Mouse (Mus musculus) limb, embryonic 12.5 days (tissue): ENCODE data around the gene Liph. TPM values are rescaled to one million over a fixed set of nuclear protein-coding genes. Genes with fewer than 3 reads are reported as not detected.
"Not testable (repeated sequence)": the region's sequence is repeated elsewhere in the genome, so short reads cannot be mapped to it uniquely, and the experiment has no call there.

Experiments
- ATAC-seq: fragments of 200-750 bp; cut with Nextera tagmentation; 2 replicates; pipeline ENCODE4 v1.8.0; 2017; ENCODE audit warnings: low read depth, moderate TSS enrichment; ENCODE audit not compliant: insufficient number of reproducible peaks, insufficient read depth, low FRiP score, low TSS enrichment
- H3K27ac ChIP-seq: fragments of 300-500 bp; sonication (generic); 2 replicates; pipeline ENCODE4 v1.5.1; 2016; ENCODE audit warnings: mild to moderate bottlenecking, moderate library complexity
- H3K27me3 ChIP-seq: fragments of 300-500 bp; sonication (generic); 2 replicates; pipeline ENCODE4 v1.6.1; 2016; ENCODE audit warnings: mild to moderate bottlenecking, moderate library complexity
- H3K36me3 ChIP-seq: fragments of 300-500 bp; sonication (generic); 2 replicates; pipeline ENCODE4 v1.6.1; 2016; ENCODE audit warnings: mild to moderate bottlenecking, moderate library complexity
- H3K4me1 ChIP-seq: fragments of 300-500 bp; sonication (generic); replicated peaks from 2 replicates; pipeline ENCODE4 v1.6.1; 2016
- H3K4me2 ChIP-seq: fragments of 300-500 bp; sonication (generic); 2 replicates; pipeline ENCODE4 v1.6.1; 2016; ENCODE audit warnings: mild to moderate bottlenecking, moderate library complexity
- H3K4me3 ChIP-seq: fragments of 300-500 bp; sonication (generic); replicated peaks from 2 replicates; pipeline ENCODE4 v1.5.1; 2016; ENCODE audit warnings: mild to moderate bottlenecking
- H3K9ac ChIP-seq: fragments of 300-500 bp; sonication (generic); replicated peaks from 2 replicates; pipeline ENCODE4 v1.6.1; 2016; ENCODE audit warnings: mild to moderate bottlenecking, moderate library complexity
- H3K9me3 ChIP-seq: fragments of 300-500 bp; sonication (generic); 2 replicates; pipeline ENCODE4 v1.6.1; 2016; ENCODE audit warnings: mild to moderate bottlenecking, moderate library complexity
- WGBS: fragments of 180-500 bp; shearing (Covaris S2); methylation state at CpG from one replicate; pipeline ENCODE4 v1.1.7; 2016; 5-methylcytosine and 5-hydroxymethylcytosine counted together
- polyA plus RNA-seq: library from polyadenylated mRNA; unstranded; fragments of >200 nt; fragmentation: Nextera tagmentation; extraction: Ambion mirVana; gene quantifications from 2 replicates; pipeline ENCODE4 v1.2.1, GENCODE M21; 2016

Liph gene
- polyA plus RNA-seq, 1 experiment from 2014 or later: 0.34 TPM

DNA sequence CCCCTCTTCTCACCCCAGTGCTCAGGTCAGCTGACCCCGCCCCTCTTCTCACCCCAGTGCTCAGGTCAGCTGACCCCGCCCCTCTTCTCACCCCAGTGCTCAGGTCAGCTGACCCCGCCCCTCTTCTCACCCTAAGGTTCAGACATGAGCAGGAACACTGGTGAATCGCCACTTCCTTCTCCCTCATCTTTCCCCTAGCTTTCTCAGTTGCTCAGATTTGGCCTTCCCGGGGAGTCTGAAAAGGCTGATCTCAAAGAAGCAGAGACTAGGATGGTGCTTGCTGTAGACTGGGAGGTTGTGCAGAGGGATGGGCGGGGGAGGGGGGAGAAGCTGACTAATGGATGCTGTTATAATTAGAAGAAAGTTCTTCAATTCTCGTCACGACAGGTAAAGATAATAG is 86.6 kb downstream of the Liph start:
- 40% methylated on average over 6 of the region's 8 CpGs for WGBS
- H3K9ac ChIP-seq, H3K27ac ChIP-seq, H3K4me3 ChIP-seq, H3K4me1 ChIP-seq, H3K27me3 ChIP-seq, H3K9me3 ChIP-seq, H3K4me2 ChIP-seq, ATAC-seq: not testable (repeated sequence)
- peaks cover 19% of the 10 kb centered on the region; the same call in 1 of the 2 replicates for H3K36me3 ChIP-seq

DNA sequence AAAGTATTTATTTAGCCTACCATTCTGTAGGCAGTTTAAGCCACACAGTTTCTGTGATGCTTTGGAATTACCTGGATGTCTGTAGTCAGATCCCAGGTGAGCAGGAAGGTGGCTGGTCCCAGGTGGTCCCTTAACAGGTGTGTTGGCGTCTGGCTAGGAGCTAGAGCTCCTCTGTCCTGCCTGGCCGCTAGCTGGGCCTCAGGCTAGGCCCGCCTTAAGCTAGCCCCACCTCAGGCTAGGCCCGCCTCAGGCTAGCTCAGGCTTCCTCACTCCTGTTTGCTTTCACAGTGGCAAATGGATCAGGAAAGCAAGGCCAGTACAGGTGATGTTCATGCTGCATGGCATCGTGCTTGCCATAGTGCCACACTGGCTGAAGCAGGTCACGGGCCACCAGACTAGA is 88.6 kb downstream of the Liph start:
- ATAC-seq: no peak
- H3K27me3 ChIP-seq: no peaks in the 10 kb centered on the region
- H3K9ac ChIP-seq: no peak overlapping the region
- H3K36me3 ChIP-seq: peaks cover 16% of the 10 kb centered on the region; the same call in 1 of the 2 replicates
- H3K9me3 ChIP-seq: no peaks in the 10 kb centered on the region
- no peak overlapping the region for H3K4me2 ChIP-seq
- no peaks in the 10 kb centered on the region for H3K4me1 ChIP-seq
- H3K4me3 ChIP-seq: no peak overlapping the region
- 85% methylated on average over 6 of the region's 6 CpGs for WGBS
- H3K27ac ChIP-seq: no peak overlapping the region

DNA sequence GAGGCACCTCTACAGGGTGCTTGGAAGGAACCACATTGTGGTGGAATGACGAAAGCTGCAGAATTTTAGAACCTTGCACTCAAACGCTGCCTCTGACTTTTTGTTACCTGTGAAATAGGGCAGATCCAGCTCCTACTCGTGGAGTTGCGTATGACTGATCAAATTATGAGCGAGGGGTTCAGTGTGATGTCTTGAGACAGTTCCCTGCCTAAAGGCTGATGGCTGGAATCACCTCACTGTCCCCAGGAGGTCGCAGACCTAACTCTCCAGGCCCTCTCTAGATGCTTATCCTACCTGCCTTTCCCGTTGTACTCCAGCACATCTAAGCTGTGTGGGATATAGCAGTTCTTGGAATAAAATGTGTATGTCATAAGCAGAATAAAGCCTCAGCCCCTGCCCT is 89.5 kb downstream of the Liph start:
- no peaks in the 10 kb centered on the region for H3K9me3 ChIP-seq
- H3K36me3 ChIP-seq: peaks cover 16% of the 10 kb centered on the region; the same call in 1 of the 2 replicates
- no peaks in the 10 kb centered on the region for H3K27me3 ChIP-seq
- ATAC-seq: no peak
- no peaks in the 10 kb centered on the region for H3K4me1 ChIP-seq
- no peak overlapping the region for H3K4me3 ChIP-seq
- H3K27ac ChIP-seq: no peak overlapping the region
- no peak overlapping the region for H3K9ac ChIP-seq
- WGBS: 85% methylated on average over 7 of the region's 7 CpGs
- H3K4me2 ChIP-seq: no peak overlapping the region

DNA sequence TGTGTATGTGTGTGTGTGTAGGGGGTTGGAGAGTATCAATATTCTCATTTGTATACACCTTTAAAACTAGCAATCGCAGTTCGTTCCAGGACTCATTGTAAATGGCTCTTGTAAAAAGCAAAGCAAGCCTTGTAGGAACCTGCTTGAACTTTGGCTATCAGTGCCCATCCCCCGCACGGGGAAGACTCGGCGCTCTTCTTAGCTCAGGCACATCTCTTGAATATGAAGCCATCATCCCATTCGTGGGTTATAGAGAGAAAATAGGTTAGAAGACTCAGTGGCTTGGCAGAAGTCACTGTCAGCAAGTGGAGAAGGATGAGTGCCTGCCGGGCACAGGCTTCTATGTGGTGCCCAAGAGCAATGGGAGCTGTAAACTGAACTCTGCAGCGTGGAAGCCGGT is 90.8 kb downstream of the Liph start:
- H3K36me3 ChIP-seq: peaks cover 16% of the 10 kb centered on the region; the same call in 1 of the 2 replicates
- H3K9ac ChIP-seq: no peak overlapping the region
- H3K4me2 ChIP-seq: no peak overlapping the region
- WGBS: 81% methylated on average over 10 of the region's 10 CpGs
- H3K9me3 ChIP-seq: no peaks in the 10 kb centered on the region
- no peaks in the 10 kb centered on the region for H3K4me1 ChIP-seq
- no peak overlapping the region for H3K27ac ChIP-seq
- H3K27me3 ChIP-seq: no peaks in the 10 kb centered on the region
- ATAC-seq: no peak
- no peak overlapping the region for H3K4me3 ChIP-seq

Other genes with a start within 250 kb of the Liph start
- 2.4 and 2.6 TPM in 2 replicates for gene Ehhadh, start 207.9 kb downstream of the Liph start, polyA plus RNA-seq
- gene Map3k13, start 201.3 kb downstream of the Liph start, polyA plus RNA-seq: 1.1 and 1.2 TPM in 2 replicates
- 35.2 and 35.4 TPM in 2 replicates for gene Tmem41a, start 48.1 kb downstream of the Liph start, polyA plus RNA-seq
- gene Senp2, start 13.8 kb upstream of the Liph start, polyA plus RNA-seq: 62.9 and 67.6 TPM in 2 replicates
- gene Igf2bp2, start 167.6 kb upstream of the Liph start, polyA plus RNA-seq: 144 and 157 TPM in 2 replicates